Mouse (Mus musculus) liver, embryonic 14.5 days (tissue): ENCODE results near the gene Clec4n. TPM values are rescaled to one million over a fixed set of nuclear protein-coding genes. Genes with fewer than 3 reads are reported as not detected.
"Not testable (repeated sequence)": the region's sequence is repeated elsewhere in the genome, so short reads cannot be mapped to it uniquely, and the experiment has no call there.

Experiments used
- ATAC-seq: fragments of 200-750 bp; cut with Nextera tagmentation; 2 replicates; pipeline ENCODE4 v1.8.0; 2017; ENCODE audit warnings: moderate number of reproducible peaks, mild to moderate bottlenecking, moderate library complexity; ENCODE audit not compliant: insufficient read depth
- DNase-seq, 3 experiments: peaks; one replicate each; pipeline ENCODE4 v3.0.0-alpha.2; 2012 to 2013; ENCODE audit warnings: low read depth in 3 of 3, low spot score in 3 of 3
- H3K27ac ChIP-seq: fragments of 300-500 bp; sonication (generic); 2 replicates; pipeline ENCODE4 v1.5.1; 2014; ENCODE audit warnings: moderate library complexity, mild to moderate bottlenecking, control low read depth, inconsistent platforms
- H3K27me3 ChIP-seq: fragments of 300-500 bp; sonication (generic); 2 replicates; pipeline ENCODE4 v1.6.1; 2014; ENCODE audit warnings: mild to moderate bottlenecking, low read length, moderate library complexity; ENCODE audit not compliant: control insufficient read depth, insufficient read depth
- H3K36me3 ChIP-seq: fragments of 300-500 bp; sonication (generic); replicated peaks from 2 replicates; pipeline ENCODE4 v1.6.1; 2014; ENCODE audit warnings: low read depth; ENCODE audit not compliant: control insufficient read depth, insufficient read depth
- H3K4me1 ChIP-seq, 2 experiments: fragments of 200-500 bp in 1 of 2; fragments of 300-500 bp in 1 of 2; sonication (generic) in 1 of 2; replicated peaks; 2 replicates each; pipeline ENCODE4 v1.6.1; 2012 to 2014; ENCODE audit warnings: antibody characterized with exemption in 1 of 2, inconsistent platforms in 1 of 2, low read length in 1 of 2; ENCODE audit not compliant: control insufficient read depth in 2 of 2, insufficient read depth in 2 of 2
- H3K4me2 ChIP-seq: fragments of 300-500 bp; sonication (generic); 2 replicates; pipeline ENCODE4 v1.6.1; 2014; ENCODE audit warnings: low read depth, mild to moderate bottlenecking, control low read depth, moderate library complexity
- H3K4me3 ChIP-seq, 2 experiments: fragments of 200-500 bp in 1 of 2; fragments of 300-500 bp in 1 of 2; sonication (generic) in 1 of 2; 2 replicates each; pipeline ENCODE4 v1.5.1; 2012 to 2014; ENCODE audit warnings: low read depth in 2 of 2, low read length in 2 of 2, mild to moderate bottlenecking in 2 of 2, control low read depth in 1 of 2, inconsistent platforms in 1 of 2, moderate library complexity in 1 of 2; ENCODE audit not compliant: insufficient read depth in 1 of 2
- H3K9ac ChIP-seq: fragments of 300-500 bp; sonication (generic); replicated peaks from 2 replicates; pipeline ENCODE4 v1.6.1; 2014; ENCODE audit warnings: mild to moderate bottlenecking, control low read depth, moderate library complexity
- H3K9me3 ChIP-seq: fragments of 300-500 bp; sonication (generic); 2 replicates; pipeline ENCODE4 v1.6.1; 2016; ENCODE audit warnings: low read length, mixed read lengths; ENCODE audit not compliant: control insufficient read depth
- CTCF ChIP-seq: IDR thresholded peaks from 2 replicates; pipeline ENCODE4 v1.5.1; 2016; ENCODE audit warnings: antibody characterized with exemption, low read depth, control low read depth
- EP300 ChIP-seq: IDR thresholded peaks from 2 replicates; pipeline ENCODE4 v1.6.1; 2016; ENCODE audit warnings: antibody characterized with exemption, low read depth
- WGBS: fragments of 180-500 bp; shearing (Covaris S2); extraction: QIAGEN DNeasy Blood & Tissue Kit; methylation state at CpG from one replicate; pipeline ENCODE4 v1.1.7; 2014; ENCODE audit not compliant: insufficient replicate concordance; 5-methylcytosine and 5-hydroxymethylcytosine counted together
- polyA plus RNA-seq, 2 experiments: library from polyadenylated mRNA; depleted of rRNA in 1 of 2; stranded (reverse) in 1 of 2; unstranded in 1 of 2; fragments of >200 nt; fragmentation: Nextera tagmentation in 1 of 2; extraction: Ambion mirVana in 1 of 2; gene quantifications; 2 replicates each; pipeline versions ENCODE4 v1.2.1 to v1.2.3; 2012 to 2014

Gene Clec4n
- polyA plus RNA-seq, 2 experiments = 6.0 to 14.2 TPM

DNA sequence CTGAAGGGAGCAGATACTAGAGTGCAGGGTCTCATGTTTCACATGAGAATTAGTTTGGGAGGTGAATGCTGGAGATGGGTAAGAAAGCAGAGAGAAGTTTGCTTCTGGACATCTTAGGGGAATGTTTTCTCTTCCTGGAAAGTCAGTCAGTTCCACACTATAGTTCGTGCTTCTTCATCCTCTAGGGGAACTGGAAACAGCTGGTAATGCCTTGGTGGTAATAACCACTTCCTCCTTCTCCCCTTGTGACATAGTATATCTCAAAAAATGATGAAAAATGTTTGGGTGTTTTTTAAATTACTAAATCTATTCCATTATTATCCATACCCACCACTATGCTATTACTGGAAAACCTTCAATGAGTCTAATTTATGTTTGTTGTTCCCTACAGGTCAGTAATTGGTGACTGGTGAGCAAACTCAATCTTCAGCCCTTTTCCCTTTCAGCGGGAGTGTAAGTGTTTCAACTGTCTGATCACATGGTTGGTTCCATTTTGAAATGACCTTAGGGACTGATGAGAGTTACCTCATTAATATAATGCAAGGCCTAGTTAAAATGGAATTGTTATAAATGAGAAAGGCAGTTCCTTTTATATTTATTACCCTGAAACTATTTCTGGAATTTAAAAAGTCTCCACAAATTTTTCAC, 2.0 kb upstream of the Clec4n start:
- no peaks in the 10 kb centered on the region for H3K4me1 ChIP-seq
- H3K27me3 ChIP-seq = no peaks in the 10 kb centered on the region
- no peak overlapping the region for H3K4me3 ChIP-seq
- DNase-seq (no peak), ATAC-seq (peak; percentile 39; the same call in 1 of the 2 replicates)
- no peak overlapping the region for H3K4me2 ChIP-seq
- no peaks in the 10 kb centered on the region for H3K9me3 ChIP-seq
- no peaks in the 10 kb centered on the region for H3K36me3 ChIP-seq
- TF ChIP-seq CTCF = no peak
- no peak for TF ChIP-seq EP300
- no peak overlapping the region for H3K27ac ChIP-seq
- WGBS = 32% methylated on average over 2 of the region's 2 CpGs
- no peak overlapping the region for H3K9ac ChIP-seq

DNA sequence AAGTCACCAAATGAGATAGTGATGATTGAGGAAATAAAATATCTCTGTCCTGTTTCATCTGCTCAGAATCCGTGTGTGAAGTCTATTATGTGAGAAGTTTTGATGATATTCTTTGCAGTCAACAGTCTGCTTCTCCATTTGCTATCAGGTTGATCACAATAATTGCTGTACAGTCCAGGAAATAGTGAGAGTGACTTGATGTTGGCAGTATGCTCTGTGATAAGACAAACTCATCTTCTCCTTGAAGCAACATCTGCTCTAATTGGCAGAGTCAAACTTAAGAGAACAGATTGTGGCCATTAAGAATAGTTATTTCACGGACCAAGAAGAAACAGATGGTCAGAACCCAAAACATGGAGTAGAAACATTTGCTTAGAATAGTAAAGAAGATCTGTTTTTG, 1.5 kb downstream of the Clec4n start:
- no peak for DNase-seq
- Histone ChIP-seq H3K9me3 (no peaks in the 10 kb centered on the region), H3K27ac (no peak overlapping the region), H3K9ac (no peak overlapping the region), H3K4me3 (no peak overlapping the region), H3K4me2 (no peak overlapping the region), H3K4me1 (no peaks in the 10 kb centered on the region), H3K27me3 (no peaks in the 10 kb centered on the region), H3K36me3 (no peaks in the 10 kb centered on the region)
- WGBS = 33% methylated on average over 2 of the region's 2 CpGs
- no peak for TF ChIP-seq EP300
- TF ChIP-seq CTCF = no peak
- ATAC-seq = no peak

DNA sequence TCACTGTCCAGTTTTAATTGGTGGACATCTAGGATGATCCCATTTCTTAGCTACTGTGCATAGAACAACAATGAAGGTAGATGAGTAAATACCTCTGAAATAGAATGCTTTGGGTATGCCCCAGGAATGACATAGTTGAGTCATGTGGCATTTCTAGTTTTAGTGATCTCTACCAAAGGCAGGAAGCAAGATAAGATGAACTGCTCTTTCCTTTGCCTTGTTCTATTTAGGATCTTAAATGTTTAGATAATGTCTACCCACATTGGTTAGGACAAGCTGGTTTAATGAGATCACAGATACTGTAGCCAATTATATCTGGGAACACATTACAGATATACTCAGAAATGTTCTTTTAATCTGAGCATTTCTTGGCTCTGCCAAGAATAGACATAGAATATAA, 7.9 kb downstream of the Clec4n start:
- Histone ChIP-seq H3K27ac (no peak overlapping the region), H3K36me3 (no peaks in the 10 kb centered on the region), H3K4me1 (no peaks in the 10 kb centered on the region), H3K9me3 (no peaks in the 10 kb centered on the region), H3K27me3 (no peaks in the 10 kb centered on the region), H3K4me3 (no peak overlapping the region), H3K4me2 (no peak overlapping the region), H3K9ac (no peak overlapping the region)
- ATAC-seq = no peak
- TF ChIP-seq EP300 (no peak), CTCF (no peak)
- no peak for DNase-seq

DNA sequence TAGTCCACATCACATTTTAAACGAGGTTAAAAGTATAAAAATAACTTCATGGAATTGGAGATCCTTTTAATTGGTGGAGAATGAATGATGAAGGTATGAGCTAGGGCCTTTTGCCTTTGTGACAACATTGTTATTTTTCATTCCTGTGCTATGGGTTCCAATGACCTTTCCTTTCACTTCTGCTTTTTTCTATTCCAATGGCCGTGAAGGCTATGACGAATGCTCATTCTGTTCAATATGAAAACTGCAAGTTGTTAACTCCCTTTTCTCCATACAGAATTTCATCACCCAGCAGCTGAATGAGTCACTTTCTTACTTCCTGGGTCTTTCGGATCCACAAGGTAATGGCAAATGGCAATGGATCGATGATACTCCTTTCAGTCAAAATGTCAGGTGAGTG, 14.6 kb downstream of the Clec4n start:
- H3K27ac ChIP-seq = no peak overlapping the region
- no peak for DNase-seq
- H3K4me2 ChIP-seq = no peak overlapping the region
- no peaks in the 10 kb centered on the region for H3K4me1 ChIP-seq
- no peaks in the 10 kb centered on the region for H3K27me3 ChIP-seq
- TF ChIP-seq EP300 = no peak
- TF ChIP-seq CTCF = no peak
- H3K36me3 ChIP-seq = no peaks in the 10 kb centered on the region
- no peaks in the 10 kb centered on the region for H3K9me3 ChIP-seq
- no peak for ATAC-seq
- no peak overlapping the region for H3K4me3 ChIP-seq
- 65% methylated on average over 5 of the region's 5 CpGs for WGBS
- H3K9ac ChIP-seq = no peak overlapping the region

DNA sequence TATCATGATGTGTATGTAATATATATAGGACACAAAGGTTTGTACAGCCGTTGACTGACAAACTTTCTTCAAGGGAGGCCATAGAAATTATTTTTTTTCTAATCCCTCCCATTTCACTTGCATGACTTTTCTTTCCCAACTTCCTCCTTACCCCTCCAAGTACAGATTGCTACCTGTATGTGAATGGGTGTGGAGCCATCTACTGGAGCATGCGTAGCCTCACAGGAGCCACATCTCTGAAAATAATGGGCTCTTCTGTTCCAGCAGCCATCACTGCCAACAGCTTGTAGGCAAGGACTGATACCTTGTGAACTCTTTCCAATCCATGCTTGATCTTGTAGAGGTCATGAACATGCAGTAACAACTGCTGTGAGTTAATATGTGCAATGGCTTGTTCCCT, 19.2 kb downstream of the Clec4n start:
- H3K27me3 ChIP-seq, H3K4me1 ChIP-seq, H3K27ac ChIP-seq, ATAC-seq, H3K9me3 ChIP-seq, H3K36me3 ChIP-seq, H3K4me2 ChIP-seq, H3K9ac ChIP-seq, H3K4me3 ChIP-seq, DNase-seq: not testable (repeated sequence)
- WGBS = 63% methylated on average over 2 of the region's 2 CpGs
